Mouse (Mus musculus): ENCODE measurements around the gene Kctd12. TPM values are rescaled to one million over a fixed set of nuclear protein-coding genes. Genes with fewer than 3 reads are reported as not detected.

Gene Kctd12
- polyA plus RNA-seq, 1 experiment = 36.4 TPM

- 79% methylated on average over 7 of the region's 7 CpGs for WGBS
- no peak for DNase-seq (ENCODE audit: low read depth in 1 of 2, low spot score in 2 of 2)
- no peak overlapping the region for H3K4me3 ChIP-seq (ENCODE audit: extremely low read depth, insufficient read depth, insufficient read length)
- TF ChIP-seq CTCF (IDR thresholded peaks at IDR 0.05; ENCODE audit: extremely low read depth, insufficient read depth, insufficient read length, insufficient replicate concordance) (no peak), POLR2A (IDR thresholded peaks at IDR 0.05; ENCODE audit: low read depth, low read length) (no peak)
- H3K27ac ChIP-seq (ENCODE audit: insufficient read depth, low read length) = no peak overlapping the region
- H3K27me3 ChIP-seq (ENCODE audit: control insufficient read depth, insufficient read depth, low read length) = no peaks in the 10 kb centered on the region
- H3K36me3 ChIP-seq (ENCODE audit: control insufficient read depth, insufficient read depth, low read length) = no peaks in the 10 kb centered on the region
- peaks cover 4% of the 10 kb centered on the region for H3K4me1 ChIP-seq (ENCODE audit: control insufficient read depth, insufficient read depth, insufficient read length)
These were observed 16.2 kb downstream of the Kctd12 start for GRCm38 (mm10) chr14:102966241-102966640.

- Histone ChIP-seq H3K4me3 (ENCODE audit: extremely low read depth, insufficient read depth, insufficient read length) (no peak overlapping the region), H3K27ac (ENCODE audit: insufficient read depth, low read length) (no peak overlapping the region), H3K36me3 (ENCODE audit: control insufficient read depth, insufficient read depth, low read length) (no peaks in the 10 kb centered on the region), H3K4me1 (ENCODE audit: control insufficient read depth, insufficient read depth, insufficient read length) (peaks cover 4% of the 10 kb centered on the region), H3K27me3 (ENCODE audit: control insufficient read depth, insufficient read depth, low read length) (no peaks in the 10 kb centered on the region)
- TF ChIP-seq POLR2A (IDR thresholded peaks at IDR 0.05; ENCODE audit: low read depth, low read length) (no peak), CTCF (IDR thresholded peaks at IDR 0.05; ENCODE audit: extremely low read depth, insufficient read depth, insufficient read length, insufficient replicate concordance) (no peak)
- WGBS = 93% methylated on average over 1 of the region's 1 CpGs
- no peak for DNase-seq (ENCODE audit: low read depth in 1 of 2, low spot score in 2 of 2)
These were observed 16.6 kb downstream of the Kctd12 start for GRCm38 (mm10) chr14:102965841-102966240.

GRCm38 (mm10) chr14:102962019-102962418 lies 20.4 kb downstream of the Kctd12 start:
- H3K36me3 ChIP-seq (ENCODE audit: control insufficient read depth, insufficient read depth, low read length) = no peaks in the 10 kb centered on the region
- TF ChIP-seq CTCF (IDR thresholded peaks at IDR 0.05; ENCODE audit: extremely low read depth, insufficient read depth, insufficient read length, insufficient replicate concordance) (no peak), POLR2A (IDR thresholded peaks at IDR 0.05; ENCODE audit: low read depth, low read length) (no peak)
- H3K27me3 ChIP-seq (ENCODE audit: control insufficient read depth, insufficient read depth, low read length) = no peaks in the 10 kb centered on the region
- peaks cover 4% of the 10 kb centered on the region for H3K4me1 ChIP-seq (ENCODE audit: control insufficient read depth, insufficient read depth, insufficient read length)
- H3K4me3 ChIP-seq (ENCODE audit: extremely low read depth, insufficient read depth, insufficient read length) = no peak overlapping the region
- H3K27ac ChIP-seq (ENCODE audit: insufficient read depth, low read length) = no peak overlapping the region
- WGBS = 19% methylated on average over 2 of the region's 2 CpGs
- peak; percentile 36 to 63 for DNase-seq (ENCODE audit: low read depth in 1 of 2, low spot score in 2 of 2)

- WGBS = 81% methylated on average over 8 of the region's 8 CpGs
- H3K27me3 ChIP-seq (ENCODE audit: control insufficient read depth, insufficient read depth, low read length) = no peaks in the 10 kb centered on the region
These were observed 28.9 kb downstream of the Kctd12 start for GRCm38 (mm10) chr14:102953511-102953910.

GRCm38 (mm10) chr14:102951974-102952373 lies 30.5 kb downstream of the Kctd12 start:
- no peak for DNase-seq (ENCODE audit: low read depth in 1 of 2, low spot score in 2 of 2)
- WGBS = 82% methylated on average over 1 of the region's 1 CpGs
- Histone ChIP-seq H3K27ac (ENCODE audit: insufficient read depth, low read length) (no peak overlapping the region), H3K4me3 (ENCODE audit: extremely low read depth, insufficient read depth, insufficient read length) (no peak overlapping the region), H3K36me3 (ENCODE audit: control insufficient read depth, insufficient read depth, low read length) (no peaks in the 10 kb centered on the region), H3K4me1 (ENCODE audit: control insufficient read depth, insufficient read depth, insufficient read length) (no peaks in the 10 kb centered on the region), H3K27me3 (ENCODE audit: control insufficient read depth, insufficient read depth, low read length) (no peaks in the 10 kb centered on the region)
- TF ChIP-seq CTCF (IDR thresholded peaks at IDR 0.05; ENCODE audit: extremely low read depth, insufficient read depth, insufficient read length, insufficient replicate concordance) (no peak), POLR2A (IDR thresholded peaks at IDR 0.05; ENCODE audit: low read depth, low read length) (no peak)

More at GRCm38 (mm10) chr14:102953511-102953910, 28.9 kb downstream of the Kctd12 start:
- no peak for TF ChIP-seq POLR2A (IDR thresholded peaks at IDR 0.05; ENCODE audit: low read depth, low read length)
- TF ChIP-seq CTCF (IDR thresholded peaks at IDR 0.05; ENCODE audit: extremely low read depth, insufficient read depth, insufficient read length, insufficient replicate concordance) = no peak
- no peak for DNase-seq (ENCODE audit: low read depth in 1 of 2, low spot score in 2 of 2)
- Histone ChIP-seq H3K4me1 (ENCODE audit: control insufficient read depth, insufficient read depth, insufficient read length) (no peaks in the 10 kb centered on the region), H3K36me3 (ENCODE audit: control insufficient read depth, insufficient read depth, low read length) (no peaks in the 10 kb centered on the region), H3K4me3 (ENCODE audit: extremely low read depth, insufficient read depth, insufficient read length) (no peak overlapping the region), H3K27ac (ENCODE audit: insufficient read depth, low read length) (no peak overlapping the region)

- WGBS = 89% methylated on average over 2 of the region's 2 CpGs
- Histone ChIP-seq H3K27ac (ENCODE audit: insufficient read depth, low read length) (no peak overlapping the region), H3K36me3 (ENCODE audit: control insufficient read depth, insufficient read depth, low read length) (no peaks in the 10 kb centered on the region), H3K4me1 (ENCODE audit: control insufficient read depth, insufficient read depth, insufficient read length) (peaks cover 3% of the 10 kb centered on the region; the same call in 1 of the 2 replicates), H3K4me3 (ENCODE audit: extremely low read depth, insufficient read depth, insufficient read length) (no peak overlapping the region), H3K27me3 (ENCODE audit: control insufficient read depth, insufficient read depth, low read length) (no peaks in the 10 kb centered on the region)
- TF ChIP-seq POLR2A (IDR thresholded peaks at IDR 0.05; ENCODE audit: low read depth, low read length) (no peak), CTCF (IDR thresholded peaks at IDR 0.05; ENCODE audit: extremely low read depth, insufficient read depth, insufficient read length, insufficient replicate concordance) (no peak)
- DNase-seq (ENCODE audit: low read depth in 1 of 2, low spot score in 2 of 2) = no peak
These were observed 34.6 kb downstream of the Kctd12 start for GRCm38 (mm10) chr14:102947796-102948195.

- DNase-seq (ENCODE audit: low read depth in 1 of 2, low spot score in 2 of 2) = peak in 1 of 2 experiments; percentile 11
- Histone ChIP-seq H3K27ac (ENCODE audit: insufficient read depth, low read length) (peak overlapping the region; percentile 65), H3K4me3 (ENCODE audit: extremely low read depth, insufficient read depth, insufficient read length) (no peak overlapping the region), H3K4me1 (ENCODE audit: control insufficient read depth, insufficient read depth, insufficient read length) (peaks cover 7% of the 10 kb centered on the region; the same call in 1 of the 2 replicates), H3K27me3 (ENCODE audit: control insufficient read depth, insufficient read depth, low read length) (no peaks in the 10 kb centered on the region), H3K36me3 (ENCODE audit: control insufficient read depth, insufficient read depth, low read length) (no peaks in the 10 kb centered on the region)
- TF ChIP-seq POLR2A (IDR thresholded peaks at IDR 0.05; ENCODE audit: low read depth, low read length) (no peak), CTCF (IDR thresholded peaks at IDR 0.05; ENCODE audit: extremely low read depth, insufficient read depth, insufficient read length, insufficient replicate concordance) (no peak)
- 5% methylated on average over 2 of the region's 2 CpGs for WGBS
These were observed 40.1 kb downstream of the Kctd12 start for GRCm38 (mm10) chr14:102942222-102942843.

Data from spleen, adult 2 months (tissue).